Mouse (Mus musculus) testis, postnatal 14 days (tissue): Measurements from ENCODE around the gene Ccdc33.

Experiments
- DNase-seq: peaks from one replicate; pipeline ENCODE4 v3.0.0; 2021; ENCODE audit warnings: low spot score

Ccdc33 gene

GRCm38 (mm10) chr9:58011027-58011426, 107.6 kb downstream of the Ccdc33 start:
- no peak for DNase-seq

GRCm38 (mm10) chr9:58009588-58009987, 109.0 kb downstream of the Ccdc33 start:
- no peak for DNase-seq

- DNase-seq: peak; percentile 83
Observed at GRCm38 (mm10) chr9:58009015-58009362, 109.6 kb downstream of the Ccdc33 start.

- DNase-seq: no peak
Observed at GRCm38 (mm10) chr9:58008336-58009014, 110.1 kb downstream of the Ccdc33 start.

GRCm38 (mm10) chr9:58005753-58006461, 112.7 kb downstream of the Ccdc33 start, which contains the start of gene Cyp11a1:
Gene Cyp11a1 (plus strand): TSS chr9:58006411.
- peak; percentile 33 for DNase-seq

- no peak for DNase-seq
Observed at GRCm38 (mm10) chr9:58003272-58003671, 115.4 kb downstream of the Ccdc33 start.

GRCm38 (mm10) chr9:57999676-58000075, 118.9 kb downstream of the Ccdc33 start:
- peak; percentile 31 for DNase-seq

- no peak for DNase-seq
Observed at GRCm38 (mm10) chr9:57998685-57999084, 119.9 kb downstream of the Ccdc33 start.

- DNase-seq: peak; percentile 58
Observed at GRCm38 (mm10) chr9:57998032-57998659, 120.5 kb downstream of the Ccdc33 start.

GRCm38 (mm10) chr9:57997511-57998031, 121.1 kb downstream of the Ccdc33 start:
- DNase-seq: peak; percentile 29

- DNase-seq: no peak
Observed at GRCm38 (mm10) chr9:57995282-57995681, 123.3 kb downstream of the Ccdc33 start.

- no peak for DNase-seq
Observed at GRCm38 (mm10) chr9:57992781-57993591, 125.6 kb downstream of the Ccdc33 start.

- no peak for DNase-seq
Observed at GRCm38 (mm10) chr9:57992060-57992459, 126.6 kb downstream of the Ccdc33 start.

- no peak for DNase-seq
Observed at GRCm38 (mm10) chr9:57990438-57991110, 128.0 kb downstream of the Ccdc33 start.

- DNase-seq: no peak
Observed at GRCm38 (mm10) chr9:57989309-57989708, 129.3 kb downstream of the Ccdc33 start.

- DNase-seq: no peak
Observed at GRCm38 (mm10) chr9:57988098-57988497, 130.5 kb downstream of the Ccdc33 start.

- DNase-seq: no peak
Observed at GRCm38 (mm10) chr9:57986293-57986692, 132.3 kb downstream of the Ccdc33 start.

- no peak for DNase-seq
Observed at GRCm38 (mm10) chr9:57985304-57985703, 133.3 kb downstream of the Ccdc33 start.

- DNase-seq: no peak
Observed at GRCm38 (mm10) chr9:57980570-57980969, 138.1 kb downstream of the Ccdc33 start.

GRCm38 (mm10) chr9:57978858-57979257, 139.8 kb downstream of the Ccdc33 start:
- no peak for DNase-seq
